10 mouse cellular contexts compared by ENCODE assay signal in genomic region chr6:4455961-4456617, GRCm38 (mm10). TPM values are rescaled to one million over a fixed set of nuclear protein-coding genes. Genes with fewer than 3 reads are reported as not detected.
DNase-seq lines count a peak whose midpoint lies in the region; ATAC-seq lines count a peak whose summit lies in the region.
"Had no signal": no experiment of that assay in that cellular context is flagged by ENCODE, and none has a peak within 500 bp of the region (broad histone marks: within the 10 kb centered on the region; RNA-seq: fewer than 3 reads in every experiment).

No protein-coding gene starts in this region.

- peaks cover 31% of the 10 kb centered on the region for H3K4me1 ChIP-seq in hindbrain, embryonic 10.5 days (replicated peaks)
- peaks cover 9% of the 10 kb centered on the region for H3K4me1 ChIP-seq in hindbrain, embryonic 13.5 days (replicated peaks)
- H3K4me1 ChIP-seq in heart, embryonic 15.5 days (replicated peaks), result peaks cover 8% of the 10 kb centered on the region; the same call in 1 of the 2 replicates
- peaks cover 7% of the 10 kb centered on the region; the same call in 1 of the 2 replicates for H3K4me1 ChIP-seq in midbrain, embryonic 13.5 days (replicated peaks)

- no peak overlapping the region for H3K4me3 ChIP-seq in hindbrain, embryonic 10.5 days
- no peak overlapping the region for H3K4me3 ChIP-seq in hindbrain, embryonic 13.5 days
- no peak overlapping the region for H3K4me3 ChIP-seq in heart, embryonic 15.5 days
- no peak overlapping the region for H3K4me3 ChIP-seq in midbrain, embryonic 13.5 days (replicated peaks)

- H3K36me3 ChIP-seq in hindbrain, embryonic 10.5 days, result no peaks in the 10 kb centered on the region
- H3K36me3 ChIP-seq in hindbrain, embryonic 13.5 days, result no peaks in the 10 kb centered on the region
- H3K36me3 ChIP-seq in heart, embryonic 15.5 days, result no peaks in the 10 kb centered on the region
- no peaks in the 10 kb centered on the region for H3K36me3 ChIP-seq in midbrain, embryonic 13.5 days

- no peaks in the 10 kb centered on the region for H3K9me3 ChIP-seq in hindbrain, embryonic 10.5 days
- H3K9me3 ChIP-seq in hindbrain, embryonic 13.5 days, result no peaks in the 10 kb centered on the region
- H3K9me3 ChIP-seq in heart, embryonic 15.5 days (replicated peaks), result no peaks in the 10 kb centered on the region
- no peaks in the 10 kb centered on the region for H3K9me3 ChIP-seq in midbrain, embryonic 13.5 days

- H3K9ac ChIP-seq in hindbrain, embryonic 13.5 days, result no peak overlapping the region
- no peak overlapping the region for H3K9ac ChIP-seq in heart, embryonic 15.5 days
- no peak overlapping the region for H3K9ac ChIP-seq in midbrain, embryonic 13.5 days (replicated peaks)

- no peaks in the 10 kb centered on the region for H3K27me3 ChIP-seq in hindbrain, embryonic 10.5 days (ENCODE audit: insufficient read depth, poor library complexity, severe bottlenecking)
- no peaks in the 10 kb centered on the region for H3K27me3 ChIP-seq in hindbrain, embryonic 13.5 days
- H3K27me3 ChIP-seq in heart, embryonic 15.5 days, result no peaks in the 10 kb centered on the region
- no peaks in the 10 kb centered on the region for H3K27me3 ChIP-seq in midbrain, embryonic 13.5 days
- H3K27me3 ChIP-seq: CH12.LX had no signal

- peak overlapping the region; percentile 80 for H3K27ac ChIP-seq in hindbrain, embryonic 10.5 days
- no peak overlapping the region for H3K27ac ChIP-seq in hindbrain, embryonic 13.5 days
- peak overlapping the region; percentile 73 for H3K27ac ChIP-seq in heart, embryonic 15.5 days
- H3K27ac ChIP-seq in midbrain, embryonic 13.5 days, result no peak overlapping the region

- no peak for ATAC-seq in hindbrain, embryonic 13.5 days (ENCODE audit: low FRiP score)
- no peak; the same call in 1 of the 2 replicates for ATAC-seq in heart, embryonic 15.5 days (replicated peaks; ENCODE audit: insufficient number of reproducible peaks, insufficient read depth, low FRiP score, low read depth)
- peak; percentile 27; the same call in 1 of the 2 replicates for ATAC-seq in midbrain, embryonic 13.5 days

- 9% methylated on average over 5 of the region's 5 CpGs for WGBS in hindbrain, embryonic 10.5 days
- 18% methylated on average over 5 of the region's 5 CpGs for whole genome bisulfite sequencing in hindbrain, embryonic 13.5 days
- WGBS in heart, embryonic 15.5 days, result 20% methylated on average over 5 of the region's 5 CpGs
- WGBS in midbrain, embryonic 13.5 days, result 21% methylated on average over 5 of the region's 5 CpGs

- H3K4me2 ChIP-seq in hindbrain, embryonic 13.5 days, result no peak overlapping the region
- no peak overlapping the region for H3K4me2 ChIP-seq in heart, embryonic 15.5 days
- no peak overlapping the region for H3K4me2 ChIP-seq in midbrain, embryonic 13.5 days (replicated peaks)

- peak; percentile 46 for DNase-seq in hindbrain, embryonic 10.5 days (ENCODE audit: low spot score)
- peak; percentile 11 for DNase-seq in ZHBTc4 (ENCODE audit: low read depth, low spot score)
- no peak for DNase-seq in frontal cortex, postnatal 25 days (ENCODE audit: low spot score in 2 of 2)
- no peak for DNase-seq in left cerebral cortex, adult 9 months (ENCODE audit: low spot score in 2 of 2)
- no peak for DNase-seq in urinary bladder, adult 2 months (ENCODE audit: low spot score)
- DNase-seq: right cerebral cortex, postnatal 25 days had no signal

RNA-seq across cellular contexts. Expression of gene Col1a2, which starts 48.5 kb away (rescaled TPM):
- 99.8 and 130 TPM in 2 replicates for polyA plus RNA-seq in hindbrain, embryonic 10.5 days (2016; fragmentation: Nextera tagmentation; extraction: Ambion mirVana)
- polyA plus RNA-seq in hindbrain, embryonic 13.5 days (2015; fragmentation: Nextera tagmentation; extraction: Ambion mirVana), result 142 and 188 TPM in 2 replicates
- 469 and 631 TPM in 2 replicates for polyA plus RNA-seq in heart, embryonic 15.5 days (2015; fragmentation: Nextera tagmentation; extraction: Ambion mirVana)
- 54.7 and 72.3 TPM in 2 replicates for polyA plus RNA-seq in midbrain, embryonic 13.5 days (2015; fragmentation: Nextera tagmentation; extraction: Ambion mirVana)
- polyA plus RNA-seq in urinary bladder, adult 2 months (2012; rRNA removed), result 1,014 and 1,293 TPM in 2 replicates

Comparison
In these comparisons a context has a peak if more than half of its experiments do, and no peak if none do; other contexts are left out.
1. H3K27ac ChIP-seq: peak in hindbrain, embryonic 10.5 days (single experiment) and heart, embryonic 15.5 days (single experiment); none in hindbrain, embryonic 13.5 days (single experiment) and midbrain, embryonic 13.5 days (single experiment).
2. DNase-seq: peak in hindbrain, embryonic 10.5 days (single experiment) and ZHBTc4 (single experiment); none in frontal cortex, postnatal 25 days (0 of 2), left cerebral cortex, adult 9 months (0 of 2) and urinary bladder, adult 2 months (single experiment).